Mouse (Mus musculus) liver, adult 2 months (tissue): Measurements from ENCODE around the gene Rnf168. TPM values are rescaled to one million over a fixed set of nuclear protein-coding genes. Genes with fewer than 3 reads are reported as not detected.

Experiments
- DNase-seq: peaks from one replicate; pipeline ENCODE4 v3.0.0-alpha.2; 2011; ENCODE audit warnings: low read depth, low spot score; ENCODE audit errors: extremely low read depth
- H3K27ac ChIP-seq: fragments of 200-500 bp; replicated peaks from 2 replicates; pipeline ENCODE4 v1.5.1; 2012; ENCODE audit warnings: low read depth, mild to moderate bottlenecking, control low read depth, inconsistent platforms, low read length; ENCODE audit not compliant: insufficient read depth
- H3K27me3 ChIP-seq: fragments of 200-500 bp; 2 replicates; pipeline ENCODE4 v1.6.1; 2012; ENCODE audit warnings: mild to moderate bottlenecking, moderate library complexity, low read length, inconsistent platforms; ENCODE audit not compliant: control insufficient read depth, insufficient read depth
- H3K36me3 ChIP-seq: fragments of 200-500 bp; 2 replicates; pipeline ENCODE4 v1.6.1; 2012; ENCODE audit warnings: low read length, inconsistent platforms; ENCODE audit not compliant: control insufficient read depth, insufficient read depth
- H3K4me1 ChIP-seq: fragments of 200-500 bp; 2 replicates; pipeline ENCODE4 v1.6.1; 2011; ENCODE audit warnings: low read length; ENCODE audit not compliant: control insufficient read depth, insufficient read depth
- H3K4me3 ChIP-seq: fragments of 200-500 bp; 2 replicates; pipeline ENCODE4 v1.5.1; 2011; ENCODE audit warnings: low read depth, mild to moderate bottlenecking, control low read depth, low read length, moderate library complexity; ENCODE audit not compliant: insufficient read depth
- H3K79me2 ChIP-seq: fragments of 200-500 bp; 2 replicates; pipeline ENCODE4 v1.6.1; 2012; ENCODE audit warnings: inconsistent platforms, mild to moderate bottlenecking, low read length, moderate library complexity; ENCODE audit not compliant: control insufficient read depth, insufficient read depth
- H3K9ac ChIP-seq: fragments of 200-500 bp; 2 replicates; pipeline ENCODE4 v1.6.1; 2012; ENCODE audit warnings: low read depth, mild to moderate bottlenecking, control low read depth, inconsistent platforms, low read length
- CTCF ChIP-seq: fragments of 200-500 bp; IDR thresholded peaks from 2 replicates; pipeline ENCODE4 v1.5.1; 2011; ENCODE audit warnings: low read depth, low read length, control low read depth
- POLR2A ChIP-seq: fragments of 200-500 bp; IDR thresholded peaks from 2 replicates; pipeline ENCODE4 v1.6.1; 2011; ENCODE audit warnings: low read length, control low read depth; ENCODE audit not compliant: insufficient read depth; ENCODE audit errors: extremely low read depth
- WGBS: fragments of 180-500 bp; shearing (Covaris S2); methylation state at CpG from one replicate; pipeline ENCODE4 v1.1.7; 2018; 5-methylcytosine and 5-hydroxymethylcytosine counted together
- polyA plus RNA-seq: library from polyadenylated mRNA; depleted of rRNA; stranded (reverse); fragments of >200 nt; gene quantifications from 2 replicates; pipeline ENCODE4 v1.2.3, GENCODE M21; 2012; rRNA removed
- total RNA-seq: library from RNA; depleted of rRNA; stranded (reverse); fragments of >200 nt; gene quantifications from 2 replicates; pipeline ENCODE4 v1.2.3, GENCODE M21; 2014; rRNA removed

The Rnf168 gene
- total and polyA plus RNA-seq, 2 experiments = 5.1 to 7.3 TPM

DNA sequence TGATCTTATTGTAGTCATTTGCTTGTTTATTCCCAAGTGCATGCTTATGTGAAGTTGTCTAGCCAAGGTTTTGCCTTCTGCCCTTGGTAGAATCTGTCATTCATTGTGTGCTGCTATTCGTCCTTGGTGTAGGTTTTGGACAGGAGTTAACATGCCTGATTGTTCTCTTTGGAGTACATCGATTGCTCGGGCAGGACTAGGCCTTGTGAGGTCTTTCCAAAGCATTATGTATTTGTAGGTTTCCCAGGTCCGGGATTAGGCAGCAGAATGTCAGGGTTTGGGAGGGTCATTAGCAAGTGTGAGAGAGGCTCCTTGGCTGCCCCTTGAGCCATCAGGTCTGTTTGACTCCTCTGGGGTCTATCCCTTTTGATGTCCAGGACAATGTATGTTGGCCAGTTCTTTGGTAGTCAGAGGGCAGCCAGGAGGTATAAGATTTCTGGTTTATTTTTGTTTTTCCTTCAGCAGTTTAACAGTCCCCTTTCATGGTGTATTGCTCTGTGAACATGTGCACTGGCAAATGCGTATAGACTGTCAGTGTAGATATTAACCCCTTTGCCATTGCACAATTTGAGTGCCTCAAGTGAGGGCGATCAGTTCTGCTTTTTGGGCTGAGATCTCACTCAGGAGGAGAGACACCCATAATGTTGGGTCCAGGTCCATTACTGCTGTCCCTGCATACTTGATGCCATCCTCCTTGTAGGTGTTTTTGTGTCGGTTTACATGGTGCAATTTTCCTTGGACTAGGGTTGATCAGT is 58.9 kb downstream of the Rnf168 start:
- H3K9ac ChIP-seq = no peak overlapping the region
- TF ChIP-seq CTCF (no peak), POLR2A (no peak)
- no peaks in the 10 kb centered on the region for H3K36me3 ChIP-seq
- WGBS = 46% methylated on average over 7 of the region's 7 CpGs
- H3K79me2 ChIP-seq = peaks cover 39% of the 10 kb centered on the region
- no peaks in the 10 kb centered on the region for H3K27me3 ChIP-seq
- DNase-seq = peak; percentile 27
- H3K27ac ChIP-seq = no peak overlapping the region
- H3K4me1 ChIP-seq = peaks cover 14% of the 10 kb centered on the region
- no peak overlapping the region for H3K4me3 ChIP-seq

GRCm38 (mm10) chr16:32337001-32337400 is 59.7 kb downstream of the Rnf168 start:
- no peak for DNase-seq
- Histone ChIP-seq H3K27me3 (no peaks in the 10 kb centered on the region), H3K9ac (no peak overlapping the region), H3K4me1 (peaks cover 14% of the 10 kb centered on the region), H3K4me3 (no peak overlapping the region), H3K79me2 (peaks cover 39% of the 10 kb centered on the region), H3K27ac (no peak overlapping the region), H3K36me3 (no peaks in the 10 kb centered on the region)
- TF ChIP-seq POLR2A (no peak), CTCF (no peak)

GRCm38 (mm10) chr16:32340451-32340850 is 63.2 kb downstream of the Rnf168 start:
- Histone ChIP-seq H3K27me3 (no peaks in the 10 kb centered on the region), H3K4me1 (peaks cover 14% of the 10 kb centered on the region), H3K9ac (no peak overlapping the region), H3K27ac (no peak overlapping the region; the same call in 1 of the 2 replicates), H3K4me3 (no peak overlapping the region), H3K79me2 (peaks cover 21% of the 10 kb centered on the region), H3K36me3 (no peaks in the 10 kb centered on the region)
- DNase-seq = no peak
- WGBS = 82% methylated on average over 1 of the region's 1 CpGs
- TF ChIP-seq POLR2A (no peak), CTCF (no peak)

GRCm38 (mm10) chr16:32345521-32345920 is 68.3 kb downstream of the Rnf168 start:
- Histone ChIP-seq H3K4me3 (no peak overlapping the region), H3K4me1 (peaks cover 4% of the 10 kb centered on the region), H3K79me2 (peaks cover 9% of the 10 kb centered on the region; the same call in 1 of the 2 replicates), H3K27ac (no peak overlapping the region), H3K27me3 (no peaks in the 10 kb centered on the region), H3K9ac (no peak overlapping the region), H3K36me3 (no peaks in the 10 kb centered on the region)
- no peak for TF ChIP-seq CTCF
- TF ChIP-seq POLR2A = no peak
- peak; percentile 48 for DNase-seq

- peaks cover 8% of the 10 kb centered on the region; the same call in 1 of the 2 replicates for H3K36me3 ChIP-seq
- no peaks in the 10 kb centered on the region for H3K27me3 ChIP-seq
- H3K4me3 ChIP-seq = no peak overlapping the region
- H3K4me1 ChIP-seq = no peaks in the 10 kb centered on the region; the same call in 1 of the 2 replicates
- no peak overlapping the region for H3K9ac ChIP-seq
- no peak for DNase-seq
- TF ChIP-seq CTCF (no peak), POLR2A (no peak)
- WGBS = 95% methylated on average over 3 of the region's 3 CpGs
- no peak overlapping the region for H3K27ac ChIP-seq
- peaks cover 15% of the 10 kb centered on the region; the same call in 1 of the 2 replicates for H3K79me2 ChIP-seq
Measured at GRCm38 (mm10) chr16:32350776-32351175, 73.5 kb downstream of the Rnf168 start.

Other genes with a start within 250 kb of the Rnf168 start
- gene Pak2, start 198.1 kb upstream of the Rnf168 start, total RNA-seq = 11.0 and 11.8 TPM in 2 replicates
- 5.8 and 6.3 TPM in 2 replicates for gene Pak2, start 198.1 kb upstream of the Rnf168 start, polyA plus RNA-seq
- gene Pigx, start 177.7 kb upstream of the Rnf168 start, total RNA-seq = 37.7 and 40.5 TPM in 2 replicates
- 17.5 and 19.0 TPM in 2 replicates for gene Pigx, start 177.7 kb upstream of the Rnf168 start, polyA plus RNA-seq
- gene Cep19, start 177.7 kb upstream of the Rnf168 start, total RNA-seq = 6.0 and 6.5 TPM in 2 replicates
- gene Cep19, start 177.7 kb upstream of the Rnf168 start, polyA plus RNA-seq = 7.6 and 10.1 TPM in 2 replicates
- gene Nrros, start 111.9 kb upstream of the Rnf168 start, total RNA-seq = 4.1 and 5.3 TPM in 2 replicates
- 3.1 and 5.9 TPM in 2 replicates for gene Nrros, start 111.9 kb upstream of the Rnf168 start, polyA plus RNA-seq
- not detected in 2 replicates for gene Bex6, start 97.6 kb upstream of the Rnf168 start, total RNA-seq
- not detected in 2 replicates for gene Bex6, start 97.6 kb upstream of the Rnf168 start, polyA plus RNA-seq
- gene Fbxo45, start 30.3 kb upstream of the Rnf168 start, total RNA-seq = 4.4 and 4.5 TPM in 2 replicates
- 1.8 and 2.1 TPM in 2 replicates for gene Fbxo45, start 30.3 kb upstream of the Rnf168 start, polyA plus RNA-seq
- gene Wdr53, start 30.2 kb upstream of the Rnf168 start, total RNA-seq = 11.3 and 14.6 TPM in 2 replicates
- 3.7 and 4.1 TPM in 2 replicates for gene Wdr53, start 30.2 kb upstream of the Rnf168 start, polyA plus RNA-seq
- not detected in 2 replicates for gene Smco1, start 6.0 kb upstream of the Rnf168 start, total RNA-seq
- gene Smco1, start 6.0 kb upstream of the Rnf168 start, polyA plus RNA-seq = not detected in 2 replicates
- 29.7 and 36.8 TPM in 2 replicates for gene Ubxn7, start 54.8 kb downstream of the Rnf168 start, total RNA-seq
- gene Ubxn7, start 54.8 kb downstream of the Rnf168 start, polyA plus RNA-seq = 1.9 and 2.1 TPM in 2 replicates
- not detected in 2 replicates for gene Tm4sf19, start 123.0 kb downstream of the Rnf168 start, total RNA-seq
- not detected in 2 replicates for gene Tm4sf19, start 123.0 kb downstream of the Rnf168 start, polyA plus RNA-seq
- 1.4 and 2.2 TPM in 2 replicates for gene Tctex1d2, start 142.2 kb downstream of the Rnf168 start, total RNA-seq
- 1.7 and 2.1 TPM in 2 replicates for gene Tctex1d2, start 142.2 kb downstream of the Rnf168 start, polyA plus RNA-seq
- gene Pcyt1a, start 153.5 kb downstream of the Rnf168 start, total RNA-seq = 56.1 and 56.6 TPM in 2 replicates
- gene Pcyt1a, start 153.5 kb downstream of the Rnf168 start, polyA plus RNA-seq = 28.6 and 39.1 TPM in 2 replicates
- not detected in 2 replicates for gene Slc51a, start 210.4 kb downstream of the Rnf168 start, total RNA-seq
- gene Slc51a, start 210.4 kb downstream of the Rnf168 start, polyA plus RNA-seq = 0.06 TPM in 1 of 2 replicates, not detected in the other
- gene Zdhhc19, start 218.8 kb downstream of the Rnf168 start, total RNA-seq = not detected in 2 replicates
- not detected in 2 replicates for gene Zdhhc19, start 218.8 kb downstream of the Rnf168 start, polyA plus RNA-seq